Mouse (Mus musculus): ENCODE results near the gene Prpf6.

Prpf6 gene

GRCm38 (mm10) chr2:181591528-181592085 lies at the start of gene Prpf6:
TSS of gene Prpf6 (plus strand) at chr2:181591868.
- DNase-seq (ENCODE audit: low read depth, low spot score): no peak

DNA sequence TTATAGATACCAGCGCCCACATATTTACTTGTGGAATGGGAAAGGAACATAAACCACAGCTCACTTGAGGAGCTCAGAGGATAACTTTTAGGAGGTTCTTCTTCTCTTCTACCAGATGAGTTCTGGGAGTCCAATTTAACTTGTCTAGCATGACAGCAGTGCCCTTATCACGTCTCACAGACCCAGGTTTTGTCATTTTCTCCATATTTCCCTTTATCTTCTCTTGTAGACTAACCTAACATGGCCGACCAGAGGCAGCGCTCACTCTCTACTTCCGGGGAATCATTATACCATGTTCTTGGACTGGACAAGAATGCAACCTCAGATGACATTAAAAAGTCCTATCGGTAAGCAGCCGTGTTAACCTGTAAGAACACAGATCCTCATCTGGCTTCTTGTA lies 45.5 kb upstream of the Prpf6 start:
- DNase-seq (ENCODE audit: low read depth, low spot score): no peak

DNA sequence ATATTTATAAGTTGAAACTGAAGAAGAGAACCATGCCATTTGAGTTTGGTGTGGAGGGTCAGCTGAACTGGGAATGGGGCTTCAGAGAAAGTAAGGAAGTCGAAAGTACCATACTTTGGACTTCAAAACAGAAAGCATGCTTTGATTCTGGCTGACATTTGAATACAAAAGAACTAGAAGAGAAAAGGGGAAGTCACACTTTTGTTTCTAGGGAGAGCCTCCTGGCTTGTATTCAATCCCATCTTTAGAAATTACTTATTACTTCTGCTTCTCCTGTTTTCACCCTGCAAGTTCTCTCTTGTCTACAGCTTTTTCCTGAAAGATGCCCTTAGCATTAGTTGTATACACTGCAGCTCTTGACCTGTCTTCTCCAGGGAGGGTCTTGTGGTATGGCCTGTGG lies 43.4 kb upstream of the Prpf6 start:
- no peak for DNase-seq (ENCODE audit: low read depth, low spot score)

DNA sequence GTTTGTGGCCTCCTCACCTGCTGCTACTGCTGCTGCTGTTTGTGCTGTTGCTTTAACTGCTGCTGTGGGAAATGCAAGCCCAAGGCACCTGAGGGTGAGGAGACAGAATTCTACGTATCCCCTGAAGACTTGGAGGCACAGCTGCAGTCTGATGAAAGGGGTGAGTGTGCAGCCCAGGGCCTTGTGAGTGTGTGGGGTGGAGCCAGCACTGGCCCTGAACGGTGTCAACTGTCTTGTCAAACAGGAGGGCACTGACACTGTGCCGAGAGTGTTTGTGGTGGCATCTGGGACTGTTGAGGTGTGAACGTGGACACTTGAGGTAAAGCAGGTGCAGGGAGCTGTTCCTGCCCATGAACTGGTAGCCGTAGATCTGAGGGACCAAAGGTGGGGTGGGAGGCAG lies 43.0 kb upstream of the Prpf6 start:
- no peak for DNase-seq (ENCODE audit: low read depth, low spot score)

GRCm38 (mm10) chr2:181550233-181550632 lies 41.4 kb upstream of the Prpf6 start:
- DNase-seq (ENCODE audit: low read depth, low spot score): no peak

DNA sequence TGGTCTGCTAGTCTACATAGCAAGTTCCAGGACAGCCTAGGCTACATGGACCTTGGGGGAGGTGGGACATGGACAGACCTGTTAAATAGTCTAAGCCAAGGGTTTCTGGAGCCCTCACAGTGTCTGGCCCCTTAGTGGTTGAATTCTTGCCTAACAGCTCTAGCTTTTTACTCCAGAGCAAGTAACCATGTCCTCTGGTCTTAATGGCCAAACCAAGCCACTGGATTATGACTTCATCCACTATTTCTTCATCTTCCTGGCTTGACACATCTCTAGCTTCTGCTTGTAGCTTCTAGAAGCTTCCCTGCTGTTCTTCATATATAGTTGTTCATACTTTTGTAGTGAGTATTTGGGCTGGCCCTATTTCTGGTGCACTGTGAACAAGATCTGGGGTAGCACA lies 37.9 kb upstream of the Prpf6 start:
- DNase-seq (ENCODE audit: low read depth, low spot score): no peak

DNA sequence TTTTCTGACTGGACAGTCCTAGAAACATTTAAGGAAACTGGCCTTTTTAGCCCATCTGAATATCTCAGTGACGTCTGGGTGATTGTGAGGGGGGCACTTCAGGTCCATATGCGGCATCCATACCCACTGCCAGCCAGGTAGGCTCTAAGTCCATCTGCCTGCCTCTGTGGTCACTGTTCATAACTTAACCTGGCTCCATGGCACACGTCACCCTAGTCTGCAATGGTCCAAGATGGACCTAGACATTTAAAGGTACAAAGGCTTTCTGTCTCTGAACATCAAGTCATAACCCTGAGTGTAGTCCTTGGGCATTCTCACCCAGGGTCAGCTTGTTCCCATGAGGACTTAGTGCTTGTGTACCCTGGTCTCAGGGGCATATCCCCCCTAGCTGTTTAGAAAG lies 24.3 kb upstream of the Prpf6 start:
- DNase-seq (ENCODE audit: low read depth, low spot score): no peak

GRCm38 (mm10) chr2:181568272-181569008 lies 23.2 kb upstream of the Prpf6 start:
- DNase-seq (ENCODE audit: low read depth, low spot score): peak; percentile 50

- DNase-seq (ENCODE audit: low read depth, low spot score): no peak
Measured at GRCm38 (mm10) chr2:181569856-181570255, 21.8 kb upstream of the Prpf6 start.

- no peak for DNase-seq (ENCODE audit: low read depth, low spot score)
Measured at GRCm38 (mm10) chr2:181570375-181570774, 21.3 kb upstream of the Prpf6 start.

GRCm38 (mm10) chr2:181570921-181571595 lies 20.6 kb upstream of the Prpf6 start:
- DNase-seq (ENCODE audit: low read depth, low spot score): no peak

GRCm38 (mm10) chr2:181571941-181572670 lies 19.6 kb upstream of the Prpf6 start:
- no peak for DNase-seq (ENCODE audit: low read depth, low spot score)

GRCm38 (mm10) chr2:181572921-181573920 lies 18.4 kb upstream of the Prpf6 start:
- no peak for DNase-seq (ENCODE audit: low read depth, low spot score)

DNA sequence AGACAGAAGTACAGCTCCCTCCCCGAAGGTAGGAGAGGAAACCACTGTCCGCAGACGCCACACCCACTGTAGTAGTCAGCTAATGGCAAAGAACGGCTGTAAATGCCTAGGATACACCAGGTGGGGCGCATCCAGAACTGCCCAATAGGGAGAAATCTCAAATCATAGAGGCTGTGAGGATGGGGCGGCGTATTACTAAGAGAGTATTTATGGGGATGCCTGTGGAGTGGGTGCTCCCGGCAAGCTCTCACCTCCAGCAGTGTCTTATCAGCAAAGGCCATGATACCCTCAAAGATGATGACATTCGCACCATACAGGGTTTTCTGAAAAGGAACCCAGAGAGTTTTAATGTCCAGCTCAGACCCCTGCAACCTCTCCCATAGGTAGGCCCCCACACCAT lies 17.7 kb upstream of the Prpf6 start:
- no peak for DNase-seq (ENCODE audit: low read depth, low spot score)

GRCm38 (mm10) chr2:181574921-181575545 lies 16.6 kb upstream of the Prpf6 start:
- DNase-seq (ENCODE audit: low read depth, low spot score): no peak

- DNase-seq (ENCODE audit: low read depth, low spot score): no peak
Measured at GRCm38 (mm10) chr2:181576613-181577012, 15.1 kb upstream of the Prpf6 start.

DNA sequence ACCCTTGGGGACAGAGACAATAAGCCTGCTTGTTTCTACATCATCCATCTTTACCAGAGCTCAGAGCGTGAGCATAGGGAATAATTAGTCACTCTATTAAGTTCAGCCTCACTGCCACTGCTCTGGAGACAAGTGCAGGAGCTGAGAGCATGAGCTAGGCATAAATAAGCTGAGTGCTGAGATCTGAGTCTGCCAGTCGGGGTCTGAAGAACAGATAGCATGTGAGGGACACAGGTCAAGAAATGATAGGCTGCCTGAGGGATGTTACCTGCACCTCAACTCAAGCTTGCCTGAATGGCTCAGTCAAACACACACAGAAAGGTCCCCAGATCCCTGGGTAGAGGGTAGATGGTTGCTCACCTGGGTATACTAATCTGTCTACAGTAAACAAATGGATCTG lies 14.5 kb upstream of the Prpf6 start:
- DNase-seq (ENCODE audit: low read depth, low spot score): no peak

DNA sequence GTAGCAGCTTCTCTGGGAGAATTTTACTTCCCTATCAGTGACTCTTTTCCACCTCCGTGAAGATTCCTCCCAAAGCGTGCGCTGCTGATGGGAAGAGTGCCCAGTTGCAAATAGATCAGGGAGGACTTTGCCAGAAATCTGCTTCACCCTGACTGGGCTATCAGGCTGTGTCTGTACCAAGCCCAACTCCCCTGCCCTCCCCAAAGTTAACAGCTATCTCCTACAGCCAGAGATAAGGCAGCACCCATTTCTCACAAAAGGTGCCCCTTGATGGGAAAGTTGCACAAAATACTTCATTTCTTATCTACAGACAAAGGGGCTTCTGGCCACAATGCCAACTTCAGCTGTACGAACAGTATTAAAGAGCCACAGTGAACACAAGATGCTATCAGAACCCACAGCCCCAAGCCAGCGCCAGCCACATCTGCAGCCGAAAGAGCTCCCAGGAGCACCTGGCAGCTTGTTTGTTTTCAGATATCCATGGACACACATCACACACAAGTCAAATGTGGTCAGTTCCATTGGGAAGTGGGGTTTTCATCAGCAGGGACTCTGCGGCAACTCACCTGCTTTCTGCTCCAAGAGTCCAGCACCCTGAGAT lies 13.6 kb upstream of the Prpf6 start:
- no peak for DNase-seq (ENCODE audit: low read depth, low spot score)

- DNase-seq (ENCODE audit: low read depth, low spot score): no peak
Measured at GRCm38 (mm10) chr2:181578790-181579618, 12.7 kb upstream of the Prpf6 start.

Data from mesoderm, embryonic 11.5 days (tissue).